Mouse (Mus musculus): ENCODE results near the gene Tdrd5. TPM values are rescaled to one million over a fixed set of nuclear protein-coding genes. Genes with fewer than 3 reads are reported as not detected.
"Not testable (repeated sequence)": the region's sequence is repeated elsewhere in the genome, so short reads cannot be mapped to it uniquely, and the experiment has no call there.

Gene Tdrd5
- polyA plus RNA-seq, 1 experiment from 2014 or later, result 0.40 TPM

- H3K4me2 ChIP-seq, result no peak overlapping the region
- H3K4me1 ChIP-seq (replicated peaks), result no peaks in the 10 kb centered on the region
- ATAC-seq (ENCODE audit: low read depth), result no peak
- 81% methylated on average over 9 of the region's 9 CpGs for WGBS
- no peaks in the 10 kb centered on the region for H3K27me3 ChIP-seq
- H3K27ac ChIP-seq (replicated peaks), result no peak overlapping the region
- no peaks in the 10 kb centered on the region for H3K9me3 ChIP-seq
- no peaks in the 10 kb centered on the region for H3K36me3 ChIP-seq
- H3K4me3 ChIP-seq, result no peak overlapping the region
- no peak overlapping the region for H3K9ac ChIP-seq
Measured at GRCm38 (mm10) chr1:156288556-156289221, 14.8 kb downstream of the Tdrd5 start.

GRCm38 (mm10) chr1:156285541-156285896, 17.9 kb downstream of the Tdrd5 start:
- 85% methylated on average over 5 of the region's 5 CpGs for WGBS
- no peaks in the 10 kb centered on the region for H3K9me3 ChIP-seq
- H3K27ac ChIP-seq (replicated peaks), result no peak overlapping the region
- no peaks in the 10 kb centered on the region for H3K4me1 ChIP-seq (replicated peaks)
- H3K4me2 ChIP-seq, result no peak overlapping the region
- H3K9ac ChIP-seq, result no peak overlapping the region
- no peak for ATAC-seq (ENCODE audit: low read depth)
- no peak overlapping the region for H3K4me3 ChIP-seq
- H3K27me3 ChIP-seq, result no peaks in the 10 kb centered on the region
- H3K36me3 ChIP-seq, result no peaks in the 10 kb centered on the region

DNA sequence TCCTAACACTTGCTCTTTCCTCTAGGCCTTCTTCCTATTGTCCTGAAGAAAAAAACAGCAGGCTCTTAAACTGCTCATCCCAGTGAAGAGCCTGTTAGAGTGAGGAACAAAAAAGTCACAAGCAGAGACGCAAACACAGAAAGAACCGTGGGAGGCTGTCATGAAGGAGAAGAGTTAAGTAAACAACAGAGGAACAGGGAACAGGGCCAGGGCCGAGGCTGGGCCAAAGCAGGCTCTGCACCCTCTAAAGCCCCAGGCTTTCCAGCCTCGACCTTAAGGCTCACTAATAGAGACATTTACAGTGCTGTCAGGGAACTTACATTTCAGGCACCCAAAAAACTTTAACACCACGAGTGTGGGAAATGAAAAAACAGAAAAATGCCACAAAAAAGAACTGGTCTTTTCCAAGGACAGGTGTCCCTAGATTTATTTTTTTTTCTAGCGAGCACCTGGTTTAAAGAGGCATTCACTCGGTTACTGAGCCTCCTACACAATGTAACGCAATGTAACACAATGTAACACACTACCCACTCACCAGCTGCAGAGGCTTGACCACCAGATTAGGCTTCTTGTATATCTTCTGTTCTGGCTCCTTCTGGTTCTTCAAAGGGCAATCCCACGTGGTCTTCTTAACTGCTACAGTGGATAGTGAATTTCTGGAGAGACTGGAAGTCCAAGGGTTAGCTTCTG, 18.5 kb downstream of the Tdrd5 start:
- no peaks in the 10 kb centered on the region for H3K9me3 ChIP-seq
- H3K9ac ChIP-seq, result no peak overlapping the region
- H3K27me3 ChIP-seq, result no peaks in the 10 kb centered on the region
- H3K4me3 ChIP-seq, result no peak overlapping the region
- H3K27ac ChIP-seq (replicated peaks), result no peak overlapping the region
- H3K4me2 ChIP-seq, result no peak overlapping the region
- 43% methylated on average over 9 of the region's 9 CpGs for WGBS
- no peak for ATAC-seq (ENCODE audit: low read depth)
- H3K36me3 ChIP-seq, result no peaks in the 10 kb centered on the region
- H3K4me1 ChIP-seq (replicated peaks), result no peaks in the 10 kb centered on the region

GRCm38 (mm10) chr1:156284207-156284606, 19.3 kb downstream of the Tdrd5 start:
- H3K4me3 ChIP-seq, result no peak overlapping the region
- WGBS, result 71% methylated on average over 10 of the region's 10 CpGs
- H3K36me3 ChIP-seq, result no peaks in the 10 kb centered on the region
- H3K4me2 ChIP-seq, result no peak overlapping the region
- no peak overlapping the region for H3K9ac ChIP-seq
- ATAC-seq (ENCODE audit: low read depth), result no peak
- H3K27me3 ChIP-seq, result no peaks in the 10 kb centered on the region
- H3K27ac ChIP-seq (replicated peaks), result no peak overlapping the region
- H3K4me1 ChIP-seq (replicated peaks), result no peaks in the 10 kb centered on the region
- H3K9me3 ChIP-seq, result no peaks in the 10 kb centered on the region

GRCm38 (mm10) chr1:156280131-156280530, 23.3 kb downstream of the Tdrd5 start:
- no peak overlapping the region for H3K4me3 ChIP-seq
- ATAC-seq (ENCODE audit: low read depth), result no peak
- H3K4me2 ChIP-seq, result no peak overlapping the region
- H3K9me3 ChIP-seq, result no peaks in the 10 kb centered on the region
- H3K9ac ChIP-seq, result no peak overlapping the region
- no peaks in the 10 kb centered on the region for H3K27me3 ChIP-seq
- no peak overlapping the region for H3K27ac ChIP-seq (replicated peaks)
- no peaks in the 10 kb centered on the region for H3K4me1 ChIP-seq (replicated peaks)
- H3K36me3 ChIP-seq, result no peaks in the 10 kb centered on the region
- 90% methylated on average over 7 of the region's 7 CpGs for WGBS

DNA sequence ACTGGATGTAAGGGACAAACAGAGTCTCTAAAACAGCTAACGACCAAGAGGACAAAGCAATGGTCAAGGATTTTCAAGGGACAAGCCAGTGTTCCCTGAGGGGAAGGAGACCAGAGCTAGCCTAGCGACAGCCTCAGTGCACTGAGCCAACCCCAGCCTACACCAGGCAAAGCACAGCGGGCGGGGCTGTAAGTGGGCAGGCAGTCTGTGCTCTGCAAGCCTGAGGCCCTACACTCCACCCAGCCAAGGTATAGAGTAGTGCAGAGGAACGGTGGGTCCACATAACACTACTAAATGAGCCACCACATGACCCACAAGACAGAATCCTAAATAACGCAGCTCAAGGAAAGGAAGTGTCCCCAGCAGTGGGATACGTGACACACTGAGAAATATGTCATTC, 29.8 kb downstream of the Tdrd5 start:
- H3K27ac ChIP-seq (replicated peaks), result no peak overlapping the region
- no peak for ATAC-seq (ENCODE audit: low read depth)
- no peaks in the 10 kb centered on the region for H3K9me3 ChIP-seq
- no peak overlapping the region for H3K9ac ChIP-seq
- no peaks in the 10 kb centered on the region for H3K27me3 ChIP-seq
- no peaks in the 10 kb centered on the region for H3K4me1 ChIP-seq (replicated peaks)
- H3K4me2 ChIP-seq, result no peak overlapping the region
- no peaks in the 10 kb centered on the region for H3K36me3 ChIP-seq
- 63% methylated on average over 7 of the region's 7 CpGs for WGBS
- H3K4me3 ChIP-seq, result no peak overlapping the region

DNA sequence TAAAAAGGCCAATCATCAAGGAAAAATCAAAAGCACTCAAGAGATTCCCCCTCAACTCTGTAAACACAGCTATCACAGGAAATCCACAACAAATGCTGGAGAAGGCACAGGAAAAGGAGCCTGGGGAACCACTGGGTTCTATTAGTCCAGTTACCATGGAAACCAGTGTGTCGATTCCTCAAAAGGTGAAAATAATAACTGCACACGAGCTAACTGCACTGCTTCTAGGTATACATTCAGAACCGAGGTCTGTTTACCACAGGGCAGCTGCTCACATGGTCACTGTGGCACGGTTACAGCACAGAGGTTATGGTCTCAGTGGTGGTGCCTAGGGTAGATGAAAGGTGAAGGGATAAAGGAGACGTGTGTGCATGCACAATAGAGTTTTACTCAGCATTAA, 31.8 kb downstream of the Tdrd5 start:
- Histone ChIP-seq H3K27me3 (no peaks in the 10 kb centered on the region), H3K9ac (no peak overlapping the region), H3K27ac (replicated peaks) (no peak overlapping the region), H3K9me3 (no peaks in the 10 kb centered on the region), H3K4me1 (replicated peaks) (no peaks in the 10 kb centered on the region), H3K4me2 (no peak overlapping the region), H3K36me3 (no peaks in the 10 kb centered on the region), H3K4me3 (no peak overlapping the region)
- 42% methylated on average over 5 of the region's 5 CpGs for WGBS
- ATAC-seq (ENCODE audit: low read depth), result no peak

GRCm38 (mm10) chr1:156270471-156270870, 33.0 kb downstream of the Tdrd5 start:
- no peaks in the 10 kb centered on the region for H3K4me1 ChIP-seq (replicated peaks)
- 86% methylated on average over 9 of the region's 9 CpGs for WGBS

DNA sequence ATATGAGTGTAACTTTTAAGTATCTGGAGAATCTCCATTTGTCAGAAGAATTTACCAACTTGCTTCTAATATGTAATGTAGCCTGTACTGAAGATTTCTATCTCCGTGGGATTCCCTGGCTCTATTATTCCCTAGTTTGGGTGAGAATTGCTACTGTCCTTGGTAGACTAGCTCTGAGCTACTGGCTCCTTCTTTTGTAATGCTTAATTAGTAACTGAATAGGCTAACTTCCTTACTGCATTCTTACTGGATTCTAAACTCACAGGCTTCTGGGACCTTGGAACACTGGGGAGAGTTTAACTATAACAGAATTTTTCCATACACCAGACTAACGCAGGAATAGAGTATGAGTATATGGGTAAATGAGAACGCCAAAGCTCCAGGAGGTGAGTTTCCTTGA, 34.9 kb downstream of the Tdrd5 start:
- not testable (repeated sequence) for H3K27ac ChIP-seq (replicated peaks); H3K4me2 ChIP-seq; H3K9ac ChIP-seq; H3K9me3 ChIP-seq; H3K4me3 ChIP-seq; H3K36me3 ChIP-seq; ATAC-seq (ENCODE audit: low read depth); H3K27me3 ChIP-seq; H3K4me1 ChIP-seq (replicated peaks)
- 29% methylated on average over 3 of the region's 3 CpGs for whole genome bisulfite sequencing

More at GRCm38 (mm10) chr1:156270471-156270870, 33.0 kb downstream of the Tdrd5 start:
- no peak overlapping the region for H3K9ac ChIP-seq
- no peaks in the 10 kb centered on the region for H3K9me3 ChIP-seq
- H3K36me3 ChIP-seq, result no peaks in the 10 kb centered on the region
- no peaks in the 10 kb centered on the region for H3K27me3 ChIP-seq
- H3K27ac ChIP-seq (replicated peaks), result no peak overlapping the region
- no peak for ATAC-seq (ENCODE audit: low read depth)
- H3K4me2 ChIP-seq, result no peak overlapping the region
- H3K4me3 ChIP-seq, result no peak overlapping the region

- H3K4me2 ChIP-seq, result no peak overlapping the region
- H3K36me3 ChIP-seq, result no peaks in the 10 kb centered on the region
- no peaks in the 10 kb centered on the region for H3K4me1 ChIP-seq (replicated peaks)
- WGBS, result 87% methylated on average over 8 of the region's 8 CpGs
- no peaks in the 10 kb centered on the region for H3K27me3 ChIP-seq
- no peak for ATAC-seq (ENCODE audit: low read depth)
- H3K9ac ChIP-seq, result no peak overlapping the region
- H3K27ac ChIP-seq (replicated peaks), result no peak overlapping the region
- no peak overlapping the region for H3K4me3 ChIP-seq
- H3K9me3 ChIP-seq, result no peaks in the 10 kb centered on the region
Measured at GRCm38 (mm10) chr1:156263946-156264345, 39.5 kb downstream of the Tdrd5 start.

GRCm38 (mm10) chr1:156263352-156263751, 40.1 kb downstream of the Tdrd5 start:
- H3K9me3 ChIP-seq, result no peaks in the 10 kb centered on the region
- no peak overlapping the region for H3K9ac ChIP-seq
- no peak overlapping the region for H3K4me2 ChIP-seq
- no peaks in the 10 kb centered on the region for H3K27me3 ChIP-seq
- H3K27ac ChIP-seq (replicated peaks), result no peak overlapping the region
- WGBS, result 54% methylated on average over 2 of the region's 2 CpGs
- H3K36me3 ChIP-seq, result no peaks in the 10 kb centered on the region
- H3K4me3 ChIP-seq, result no peak overlapping the region
- ATAC-seq (ENCODE audit: low read depth), result no peak
- no peaks in the 10 kb centered on the region for H3K4me1 ChIP-seq (replicated peaks)

DNA sequence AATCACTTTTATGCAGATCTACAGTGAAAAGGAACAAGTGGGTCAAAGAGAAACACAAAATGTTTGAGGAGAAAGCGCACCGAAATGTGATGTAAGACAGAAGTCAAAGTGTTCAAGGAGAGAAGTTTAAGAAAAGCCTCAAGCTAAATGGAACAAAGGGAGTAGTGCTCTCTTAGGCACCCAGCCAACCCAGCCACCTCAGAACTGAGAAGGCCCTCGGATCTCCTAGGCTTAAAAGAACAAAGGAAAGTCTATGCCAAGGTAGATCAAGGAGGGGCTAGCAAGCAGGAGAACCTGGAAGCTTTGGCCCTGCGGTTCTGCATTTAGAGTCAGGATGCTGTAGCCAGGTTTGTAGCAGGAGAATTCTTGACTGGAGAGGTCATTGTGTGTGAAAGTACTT, 48.6 kb downstream of the Tdrd5 start:
- H3K4me3 ChIP-seq, result no peak overlapping the region
- H3K36me3 ChIP-seq, result no peaks in the 10 kb centered on the region
- no peak overlapping the region for H3K27ac ChIP-seq (replicated peaks)
- no peak overlapping the region for H3K9ac ChIP-seq
- WGBS, result 78% methylated on average over 4 of the region's 4 CpGs
- ATAC-seq (ENCODE audit: low read depth), result no peak
- H3K4me1 ChIP-seq (replicated peaks), result no peaks in the 10 kb centered on the region
- H3K4me2 ChIP-seq, result no peak overlapping the region
- no peaks in the 10 kb centered on the region for H3K9me3 ChIP-seq
- no peaks in the 10 kb centered on the region for H3K27me3 ChIP-seq

DNA sequence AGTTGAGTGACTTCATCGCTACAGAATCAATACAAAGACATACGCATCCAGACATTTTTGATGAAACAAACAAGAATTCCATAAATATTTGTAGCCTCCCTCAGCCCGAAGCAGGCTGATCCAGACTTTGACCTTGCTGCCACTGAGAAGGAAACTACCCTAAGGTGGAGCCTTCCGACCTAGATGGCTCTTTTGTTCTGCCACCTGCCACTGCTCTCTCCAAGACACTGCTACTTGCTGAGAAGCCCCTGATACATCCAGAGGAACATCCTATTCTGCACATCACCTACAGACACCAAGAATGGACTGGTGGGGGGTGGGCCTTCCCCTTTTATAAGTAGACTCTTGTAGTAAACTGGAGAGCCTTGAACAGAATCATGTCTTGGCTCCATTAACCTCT, 52.4 kb downstream of the Tdrd5 start:
- not testable (repeated sequence) for H3K27ac ChIP-seq (replicated peaks); H3K4me3 ChIP-seq; H3K4me2 ChIP-seq; H3K9me3 ChIP-seq; H3K4me1 ChIP-seq (replicated peaks); H3K36me3 ChIP-seq; ATAC-seq (ENCODE audit: low read depth); H3K9ac ChIP-seq; H3K27me3 ChIP-seq
- WGBS, result 89% methylated on average over 4 of the region's 4 CpGs
